Mouse (Mus musculus): ENCODE results near the gene Fam192a. TPM values are rescaled to one million over a fixed set of nuclear protein-coding genes. Genes with fewer than 3 reads are reported as not detected.
A peak's percentile ranks its signal among the peaks of the same experiment; 100 is the strongest.

The Fam192a gene
- polyA plus RNA-seq, 1 experiment from 2014 or later = 96.2 TPM

- H3K36me3 ChIP-seq (ENCODE audit: control insufficient read depth, insufficient read depth, low read length) = peaks cover 91% of the 10 kb centered on the region
- H3K4me1 ChIP-seq (ENCODE audit: control insufficient read depth, insufficient read depth, low read length) = no peaks in the 10 kb centered on the region
- 77% methylated on average over 7 of the region's 7 CpGs for WGBS
- no peak overlapping the region for H3K9ac ChIP-seq (ENCODE audit: low read length)
- H3K27ac ChIP-seq (ENCODE audit: low read depth, low read length) = peak overlapping the region; percentile 33; the same call in 1 of the 2 replicates
- H3K27me3 ChIP-seq (replicated peaks; ENCODE audit: control insufficient read depth, insufficient read depth, low read length) = no peaks in the 10 kb centered on the region
- H3K4me2 ChIP-seq (ENCODE audit: low read length) = no peak overlapping the region
- no peaks in the 10 kb centered on the region for H3K9me3 ChIP-seq (replicated peaks; ENCODE audit: control insufficient read depth, low read length)
- ATAC-seq (peak; percentile 21; the same call in 1 of the 2 replicates), DNase-seq (ENCODE audit: low spot score) (peak; percentile 14)
- H3K4me3 ChIP-seq (ENCODE audit: low read depth, low read length) = no peak overlapping the region
Observed at GRCm38 (mm10) chr8:94581820-94582483, 19.8 kb downstream of the Fam192a start.

DNA sequence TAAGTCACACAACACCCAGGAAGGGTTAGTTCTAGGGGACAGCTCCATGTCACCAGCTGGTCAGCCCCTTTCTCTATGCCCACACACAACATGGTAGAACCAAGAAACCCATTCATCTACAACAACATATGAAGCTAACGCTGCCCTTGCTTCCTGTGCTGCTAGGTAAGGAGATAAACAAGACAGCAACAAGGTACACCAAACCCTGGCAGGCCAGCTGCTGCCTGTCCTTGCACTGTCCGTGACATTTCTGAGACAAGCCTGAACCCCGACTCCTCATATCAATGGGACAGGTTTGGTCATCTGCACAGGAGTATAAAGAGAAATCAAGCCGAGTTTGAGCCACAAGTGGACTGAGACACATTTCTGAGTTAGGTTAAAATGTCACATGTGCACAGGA lies 26.6 kb downstream of the Fam192a start:
- ATAC-seq (no peak), DNase-seq (ENCODE audit: low spot score) (no peak)
- WGBS = 94% methylated on average over 4 of the region's 4 CpGs
- Histone ChIP-seq H3K27me3 (replicated peaks; ENCODE audit: control insufficient read depth, insufficient read depth, low read length) (no peaks in the 10 kb centered on the region), H3K9ac (ENCODE audit: low read length) (no peak overlapping the region), H3K4me1 (ENCODE audit: control insufficient read depth, insufficient read depth, low read length) (no peaks in the 10 kb centered on the region), H3K36me3 (ENCODE audit: control insufficient read depth, insufficient read depth, low read length) (peaks cover 84% of the 10 kb centered on the region), H3K4me3 (ENCODE audit: low read depth, low read length) (no peak overlapping the region), H3K27ac (ENCODE audit: low read depth, low read length) (peak overlapping the region; percentile 78; the same call in 1 of the 2 replicates), H3K4me2 (ENCODE audit: low read length) (no peak overlapping the region), H3K9me3 (replicated peaks; ENCODE audit: control insufficient read depth, low read length) (no peaks in the 10 kb centered on the region)

GRCm38 (mm10) chr8:94574159-94574907 lies 27.5 kb downstream of the Fam192a start:
- WGBS = 66% methylated on average over 16 of the region's 16 CpGs

GRCm38 (mm10) chr8:94571896-94572295 lies 29.9 kb downstream of the Fam192a start:
- H3K4me3 ChIP-seq (ENCODE audit: low read depth, low read length) = no peak overlapping the region
- DNase-seq (ENCODE audit: low spot score) (no peak), ATAC-seq (no peak)
- peaks cover 53% of the 10 kb centered on the region for H3K36me3 ChIP-seq (ENCODE audit: control insufficient read depth, insufficient read depth, low read length)
- H3K9ac ChIP-seq (ENCODE audit: low read length) = no peak overlapping the region
- WGBS = 73% methylated on average over 2 of the region's 2 CpGs
- H3K27me3 ChIP-seq (replicated peaks; ENCODE audit: control insufficient read depth, insufficient read depth, low read length) = no peaks in the 10 kb centered on the region
- peaks cover 11% of the 10 kb centered on the region for H3K4me1 ChIP-seq (ENCODE audit: control insufficient read depth, insufficient read depth, low read length)
- no peak overlapping the region for H3K4me2 ChIP-seq (ENCODE audit: low read length)
- H3K9me3 ChIP-seq (replicated peaks; ENCODE audit: control insufficient read depth, low read length) = no peaks in the 10 kb centered on the region
- no peak overlapping the region for H3K27ac ChIP-seq (ENCODE audit: low read depth, low read length)

More at GRCm38 (mm10) chr8:94574159-94574907, 27.5 kb downstream of the Fam192a start:
- Histone ChIP-seq H3K27me3 (replicated peaks; ENCODE audit: control insufficient read depth, insufficient read depth, low read length) (no peaks in the 10 kb centered on the region), H3K9ac (ENCODE audit: low read length) (no peak overlapping the region; the same call in 1 of the 2 replicates), H3K36me3 (ENCODE audit: control insufficient read depth, insufficient read depth, low read length) (peaks cover 77% of the 10 kb centered on the region), H3K4me2 (ENCODE audit: low read length) (0 out of 2 replicates have a peak overlapping the region, but pooled peaks have one; percentile 14), H3K27ac (ENCODE audit: low read depth, low read length) (peak overlapping the region; percentile 78), H3K4me1 (ENCODE audit: control insufficient read depth, insufficient read depth, low read length) (no peaks in the 10 kb centered on the region), H3K9me3 (replicated peaks; ENCODE audit: control insufficient read depth, low read length) (no peaks in the 10 kb centered on the region), H3K4me3 (ENCODE audit: low read depth, low read length) (no peak overlapping the region)
- DNase-seq (ENCODE audit: low spot score) (peak; percentile 85), ATAC-seq (peak; percentile 91)

DNA sequence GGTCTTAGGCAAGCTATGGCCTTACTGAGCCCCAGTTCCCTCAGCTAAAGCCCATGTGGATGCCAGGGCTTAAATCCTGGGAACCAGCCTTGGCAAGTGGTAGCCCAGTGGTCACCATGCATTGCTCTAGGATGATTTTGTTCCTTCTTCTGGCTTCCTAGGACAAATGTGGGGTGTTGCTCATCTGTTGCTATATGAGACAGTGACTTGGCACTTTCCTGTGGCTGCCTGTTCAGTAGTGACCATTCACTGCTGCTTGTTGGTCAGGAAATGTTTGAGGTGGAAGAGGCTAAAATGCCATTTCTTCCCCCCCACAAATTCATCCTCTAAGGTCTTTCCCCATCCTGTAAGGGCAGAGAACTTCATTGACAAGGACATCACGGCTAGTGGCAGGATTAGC lies 32.4 kb downstream of the Fam192a start:
- no peak overlapping the region for H3K4me3 ChIP-seq (ENCODE audit: low read depth, low read length)
- no peak overlapping the region for H3K4me2 ChIP-seq (ENCODE audit: low read length)
- no peak overlapping the region for H3K27ac ChIP-seq (ENCODE audit: low read depth, low read length)
- H3K36me3 ChIP-seq (ENCODE audit: control insufficient read depth, insufficient read depth, low read length) = peaks cover 29% of the 10 kb centered on the region
- peaks cover 22% of the 10 kb centered on the region for H3K4me1 ChIP-seq (ENCODE audit: control insufficient read depth, insufficient read depth, low read length)
- DNase-seq (ENCODE audit: low spot score) (no peak), ATAC-seq (no peak)
- no peaks in the 10 kb centered on the region for H3K9me3 ChIP-seq (replicated peaks; ENCODE audit: control insufficient read depth, low read length)
- H3K9ac ChIP-seq (ENCODE audit: low read length) = no peak overlapping the region
- no peaks in the 10 kb centered on the region for H3K27me3 ChIP-seq (replicated peaks; ENCODE audit: control insufficient read depth, insufficient read depth, low read length)
- WGBS = 79% methylated on average over 1 of the region's 1 CpGs

- 86% methylated on average over 8 of the region's 8 CpGs for WGBS
- no peak overlapping the region for H3K4me2 ChIP-seq (ENCODE audit: low read length)
- no peaks in the 10 kb centered on the region for H3K9me3 ChIP-seq (replicated peaks; ENCODE audit: control insufficient read depth, low read length)
- no peak overlapping the region for H3K9ac ChIP-seq (ENCODE audit: low read length)
- DNase-seq (ENCODE audit: low spot score) (no peak), ATAC-seq (no peak)
- H3K27ac ChIP-seq (ENCODE audit: low read depth, low read length) = peak overlapping the region; percentile 36; the same call in 1 of the 2 replicates
- H3K27me3 ChIP-seq (replicated peaks; ENCODE audit: control insufficient read depth, insufficient read depth, low read length) = no peaks in the 10 kb centered on the region
- peaks cover 22% of the 10 kb centered on the region for H3K4me1 ChIP-seq (ENCODE audit: control insufficient read depth, insufficient read depth, low read length)
- H3K36me3 ChIP-seq (ENCODE audit: control insufficient read depth, insufficient read depth, low read length) = peaks cover 16% of the 10 kb centered on the region
- H3K4me3 ChIP-seq (ENCODE audit: low read depth, low read length) = no peak overlapping the region
Observed at GRCm38 (mm10) chr8:94568098-94568497, 33.7 kb downstream of the Fam192a start.

DNA sequence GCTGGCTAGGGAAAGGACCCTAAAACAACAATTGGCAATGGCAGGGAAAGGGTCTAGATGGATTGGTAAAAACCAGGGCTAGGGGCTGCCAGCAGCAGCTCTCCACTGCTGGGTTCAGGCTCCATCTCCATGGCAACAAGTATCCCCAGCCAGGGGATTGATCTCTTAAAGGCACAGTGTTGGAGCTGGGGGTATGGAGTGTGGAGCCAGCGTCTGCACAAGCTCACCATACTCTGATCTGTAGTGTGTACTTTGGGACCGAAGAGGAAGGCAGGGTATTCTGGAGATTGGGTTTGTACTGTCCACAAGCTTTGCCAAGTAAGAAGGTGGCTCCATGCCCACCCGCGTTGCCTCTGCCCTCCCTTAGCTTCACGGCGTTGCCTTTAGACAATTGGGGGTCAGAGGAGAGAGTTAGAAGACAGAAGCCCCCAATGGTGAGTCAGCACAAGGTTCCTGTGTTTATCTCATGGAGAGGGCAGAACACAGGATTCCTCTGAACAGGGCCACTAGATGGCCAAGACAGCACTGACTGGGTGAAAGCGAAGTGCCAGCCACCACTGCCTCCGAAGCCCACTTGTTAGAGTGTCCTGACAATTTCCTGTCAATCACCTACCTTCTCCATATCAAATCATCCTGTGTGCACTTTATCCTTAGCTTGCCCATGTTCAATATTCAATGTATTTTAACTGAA lies 34.5 kb downstream of the Fam192a start:
- DNase-seq (ENCODE audit: low spot score) (peak; percentile 87), ATAC-seq (peak; percentile 91)
- H3K4me1 ChIP-seq (ENCODE audit: control insufficient read depth, insufficient read depth, low read length) = peaks cover 22% of the 10 kb centered on the region
- peak overlapping the region; percentile 87 for H3K27ac ChIP-seq (ENCODE audit: low read depth, low read length)
- peak overlapping the region; percentile 40; the same call in 1 of the 2 replicates for H3K9ac ChIP-seq (ENCODE audit: low read length)
- H3K36me3 ChIP-seq (ENCODE audit: control insufficient read depth, insufficient read depth, low read length) = peaks cover 9% of the 10 kb centered on the region; the same call in 1 of the 2 replicates
- 48% methylated on average over 8 of the region's 8 CpGs for WGBS
- H3K4me3 ChIP-seq (ENCODE audit: low read depth, low read length) = no peak overlapping the region
- H3K4me2 ChIP-seq (ENCODE audit: low read length) = peak overlapping the region; percentile 24; the same call in 1 of the 2 replicates
- H3K9me3 ChIP-seq (replicated peaks; ENCODE audit: control insufficient read depth, low read length) = no peaks in the 10 kb centered on the region
- no peaks in the 10 kb centered on the region for H3K27me3 ChIP-seq (replicated peaks; ENCODE audit: control insufficient read depth, insufficient read depth, low read length)

DNA sequence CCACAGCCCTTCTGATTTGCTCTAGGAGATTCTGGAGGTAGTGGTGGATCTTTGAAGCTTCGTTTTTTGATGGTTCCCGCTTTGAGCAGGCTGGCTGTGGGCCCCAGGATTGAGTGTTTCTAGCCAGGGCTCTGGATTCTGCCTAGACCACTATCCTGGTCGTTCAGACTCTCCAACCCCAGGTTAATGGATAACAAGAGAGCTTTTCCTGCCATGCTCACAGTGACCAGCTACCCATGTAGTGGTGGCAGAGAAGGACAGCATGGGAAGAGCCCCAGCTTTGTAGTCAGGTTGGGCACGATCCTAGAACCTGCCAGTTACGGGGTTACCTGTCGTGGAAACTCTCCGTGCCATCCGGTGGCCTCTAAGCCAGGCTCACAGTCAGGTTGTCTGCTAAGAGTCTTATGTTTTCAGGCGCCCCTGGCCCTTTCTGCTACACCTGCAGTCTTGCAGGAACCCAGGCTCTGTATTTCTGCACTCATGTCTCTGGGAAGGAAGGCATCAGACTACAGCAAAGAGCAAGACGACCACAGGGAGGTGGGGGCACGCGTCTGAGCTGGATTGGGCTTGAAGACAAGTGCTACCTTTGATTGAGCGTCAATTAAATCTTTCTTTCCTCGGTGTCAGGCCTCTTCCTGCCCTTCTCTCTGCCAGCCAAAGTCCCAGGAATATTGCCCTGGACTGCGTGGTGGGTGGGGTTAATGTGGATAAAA lies 35.2 kb downstream of the Fam192a start:
- Histone ChIP-seq H3K27me3 (replicated peaks; ENCODE audit: control insufficient read depth, insufficient read depth, low read length) (no peaks in the 10 kb centered on the region), H3K4me3 (ENCODE audit: low read depth, low read length) (no peak overlapping the region), H3K9ac (ENCODE audit: low read length) (peak overlapping the region; percentile 40; the same call in 1 of the 2 replicates), H3K4me1 (ENCODE audit: control insufficient read depth, insufficient read depth, low read length) (peaks cover 22% of the 10 kb centered on the region), H3K4me2 (ENCODE audit: low read length) (peak overlapping the region; percentile 24; the same call in 1 of the 2 replicates), H3K27ac (ENCODE audit: low read depth, low read length) (peak overlapping the region; percentile 87), H3K9me3 (replicated peaks; ENCODE audit: control insufficient read depth, low read length) (no peaks in the 10 kb centered on the region), H3K36me3 (ENCODE audit: control insufficient read depth, insufficient read depth, low read length) (0 out of 2 replicates have a peak, but pooled peaks cover 3% of the 10 kb centered on the region)
- 41% methylated on average over 15 of the region's 15 CpGs for WGBS
- peak; percentile 52 for ATAC-seq
- DNase-seq (ENCODE audit: low spot score) = no peak
